ENCODE assay signal across 24 mouse cellular contexts in the genomic region with DNA sequence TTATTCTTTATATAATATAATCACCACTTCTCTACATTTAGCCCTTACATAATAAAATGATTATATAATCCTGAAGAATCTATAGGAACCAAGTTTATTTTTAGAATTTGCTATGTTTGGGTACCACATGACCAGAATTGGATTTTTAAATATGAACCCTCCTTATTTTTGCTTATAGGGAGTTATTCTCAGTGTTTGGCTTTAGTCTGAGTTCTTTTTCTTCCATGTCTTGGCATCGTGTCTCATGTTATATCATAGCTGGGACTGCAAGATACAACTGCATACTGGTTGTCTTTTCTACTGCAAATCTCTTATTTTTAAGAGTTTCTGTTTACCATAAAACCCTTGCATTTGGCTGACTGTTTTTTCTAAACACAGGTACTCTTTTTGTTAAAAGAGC. TPM values are rescaled to one million over a fixed set of nuclear protein-coding genes. Genes with fewer than 3 reads are reported as not detected.
"Had no signal": no experiment of that assay in that cellular context is flagged by ENCODE, and none has a peak within 500 bp of the region (broad histone marks: within the 10 kb centered on the region; RNA-seq: fewer than 3 reads in every experiment).

No protein-coding gene starts in this region.

- H3K27ac ChIP-seq: heart, adult 2 months; heart, embryonic 13.5 days; heart, embryonic 15.5 days; hindbrain, embryonic 13.5 days; hindbrain, embryonic 15.5 days; hindbrain, postnatal 0 days; kidney, embryonic 15.5 days; kidney, postnatal 0 days; limb, embryonic 13.5 days; limb, embryonic 15.5 days; liver, embryonic 12.5 days; liver, embryonic 14.5 days had no signal

- DNase-seq: gastrocnemius, postnatal 14 days; gastrocnemius, postnatal 36 days; heart, adult 11 months; heart, adult 2 months; heart, postnatal 14 days; heart, postnatal 36 days; kidney, adult 11 months; kidney, adult 2 months; kidney, adult 9 months; kidney, postnatal 14 days; kidney, postnatal 36 days; layer of hippocampus, postnatal 36 days; left cerebral cortex, postnatal 4 days had no signal

- H3K4me3 ChIP-seq: heart, adult 2 months; heart, embryonic 13.5 days; heart, embryonic 15.5 days; hindbrain, embryonic 13.5 days; hindbrain, embryonic 15.5 days; kidney, embryonic 15.5 days; limb, embryonic 13.5 days; limb, embryonic 15.5 days; liver, embryonic 12.5 days had no signal

RNA-seq across cellular contexts. Expression of a gene that starts 9.6 kb away (rescaled TPM):
- total RNA-seq: gastrocnemius, postnatal 36 days had no signal
